Mouse (Mus musculus) MEL (cell line): ENCODE results near the gene Mgam. TPM values are rescaled to one million over a fixed set of nuclear protein-coding genes. Genes with fewer than 3 reads are reported as not detected.
"Not testable (repeated sequence)": the region's sequence is repeated elsewhere in the genome, so short reads cannot be mapped to it uniquely, and the experiment has no call there.

ENCODE experiments used
- DNase-seq: peaks from one replicate; pipeline ENCODE4 v3.0.0; 2011; ENCODE audit warnings: low read depth, low spot score
- H3K27ac ChIP-seq: 2 replicates; pipeline ENCODE4 v1.5.1; 2012; ENCODE audit warnings: low read depth, mild to moderate bottlenecking, control low read depth, low read length, moderate library complexity; ENCODE audit not compliant: control insufficient read depth
- H3K27me3 ChIP-seq, 2 experiments: fragments of 150-350 bp in 1 of 2; sonication (generic) in 1 of 2; 2 replicates each; pipeline ENCODE4 v1.6.1; 2012; ENCODE audit warnings: low read length in 2 of 2, mild to moderate bottlenecking in 2 of 2, improper control_type of control experiment in 1 of 2, moderate library complexity in 1 of 2; ENCODE audit not compliant: insufficient read depth in 2 of 2, control insufficient read depth in 1 of 2
- H3K36me3 ChIP-seq, 2 experiments: 2 replicates each; pipeline ENCODE4 v1.6.1; 2012 to 2014; ENCODE audit warnings: low read length in 2 of 2, improper control_type of control experiment in 1 of 2, inconsistent platforms in 1 of 2, mild to moderate bottlenecking in 1 of 2; ENCODE audit not compliant: insufficient read depth in 2 of 2, control insufficient read depth in 1 of 2
- H3K4me1 ChIP-seq, 2 experiments: fragments of 150-350 bp in 1 of 2; sonication (generic) in 1 of 2; 2 replicates each; pipeline ENCODE4 v1.6.1; 2012; ENCODE audit warnings: low read length in 2 of 2, improper control_type of control experiment in 1 of 2, mild to moderate bottlenecking in 1 of 2; ENCODE audit not compliant: insufficient read depth in 2 of 2, control insufficient read depth in 1 of 2
- H3K4me3 ChIP-seq, 2 experiments: fragments of 150-350 bp in 1 of 2; sonication (generic) in 1 of 2; 2 replicates each; pipeline ENCODE4 v1.5.1; 2012; ENCODE audit warnings: low read depth in 2 of 2, low read length in 2 of 2, mild to moderate bottlenecking in 2 of 2, moderate library complexity in 2 of 2, control low read depth in 1 of 2, improper control_type of control experiment in 1 of 2; ENCODE audit not compliant: control insufficient read depth in 1 of 2, insufficient read depth in 1 of 2
- H3K79me2 ChIP-seq: 2 replicates; pipeline ENCODE4 v1.6.1; 2012; ENCODE audit warnings: mild to moderate bottlenecking, low read length, moderate library complexity; ENCODE audit not compliant: control insufficient read depth, poor library complexity, insufficient read depth
- H3K9ac ChIP-seq: 2 replicates; pipeline ENCODE4 v1.6.1; 2012; ENCODE audit warnings: low read depth, mild to moderate bottlenecking, control low read depth, low read length, moderate library complexity; ENCODE audit not compliant: control insufficient read depth, poor library complexity, severe bottlenecking
- H3K9me3 ChIP-seq: fragments of 150-350 bp; sonication (generic); replicated peaks from 2 replicates; pipeline ENCODE4 v1.6.1; 2012; ENCODE audit warnings: mild to moderate bottlenecking, low read length, improper control_type of control experiment, moderate library complexity; ENCODE audit not compliant: insufficient read depth
- CHD1 ChIP-seq: IDR thresholded peaks from 2 replicates; pipeline ENCODE4 v1.6.1; 2012; ENCODE audit warnings: low read depth, mild to moderate bottlenecking, inconsistent platforms, low read length, improper control_type of control experiment
- CTCF ChIP-seq, 3 experiments: IDR thresholded peaks in 2 of 3; conservative IDR thresholded peaks in 1 of 3; 2 replicates each; pipeline ENCODE4 v1.5.1; 2011 to 2012; ENCODE audit warnings: low read length in 3 of 3, low read depth in 2 of 3, mild to moderate bottlenecking in 2 of 3, improper control_type of control experiment in 1 of 3, inconsistent platforms in 1 of 3, mixed read lengths in 1 of 3, moderate library complexity in 1 of 3; ENCODE audit not compliant: control insufficient read depth in 1 of 3, insufficient read depth in 1 of 3, poor library complexity in 1 of 3, severe bottlenecking in 1 of 3
- HCFC1 ChIP-seq: IDR thresholded peaks from 2 replicates; pipeline ENCODE4 v1.6.1; 2012; ENCODE audit warnings: low read depth, mild to moderate bottlenecking, inconsistent platforms, low read length, improper control_type of control experiment, moderate library complexity
- JUND ChIP-seq: IDR thresholded peaks from 2 replicates; pipeline ENCODE4 v1.6.1; 2011; ENCODE audit warnings: low read depth, mild to moderate bottlenecking, improper control_type of control experiment, low read length
- MEF2A ChIP-seq: IDR thresholded peaks from 2 replicates; pipeline ENCODE4 v1.6.1; 2014; ENCODE audit warnings: low read depth, mild to moderate bottlenecking, inconsistent platforms, low read length, improper control_type of control experiment; ENCODE audit not compliant: poor library complexity, insufficient replicate concordance, severe bottlenecking; ENCODE audit errors: extremely low read depth
- RAD21 ChIP-seq: IDR thresholded peaks from 2 replicates; pipeline ENCODE4 v1.6.1; 2011; ENCODE audit warnings: mild to moderate bottlenecking, low read depth, low read length, improper control_type of control experiment
- SMC3 ChIP-seq: IDR thresholded peaks from 2 replicates; pipeline ENCODE4 v1.6.1; 2011; ENCODE audit warnings: low read depth, low read length, improper control_type of control experiment
- TAL1 ChIP-seq: IDR thresholded peaks from 2 replicates; pipeline ENCODE4 v1.6.1; 2012; ENCODE audit warnings: mild to moderate bottlenecking, inconsistent platforms, low read length, moderate library complexity, mixed read lengths
- ZC3H11A ChIP-seq: IDR thresholded peaks from 2 replicates; pipeline ENCODE4 v1.6.1; 2012; ENCODE audit warnings: low read depth, mild to moderate bottlenecking, inconsistent platforms, low read length, improper control_type of control experiment
- polyA plus RNA-seq, 2 experiments: library from polyadenylated mRNA; stranded (reverse) in 1 of 2; unstranded in 1 of 2; fragments of >175 nt in 1 of 2; fragments of >200 nt in 1 of 2; gene quantifications; 2 replicates each; pipeline versions ENCODE4 v1.2.1 to v1.2.4; 2012; ENCODE audit warnings: low replicate concordance in 2 of 2, low read depth in 1 of 2; ENCODE audit not compliant: insufficient read length in 2 of 2, insufficient read depth in 1 of 2, missing spikeins in 1 of 2
- total RNA-seq: library from RNA; depleted of rRNA; stranded (reverse); fragments of 300-350 nt; gene quantifications from 2 replicates; pipeline ENCODE4 v1.2.3, GENCODE M21; 2012

The Mgam gene
- total and polyA plus RNA-seq, 3 experiments: not detected

- Histone ChIP-seq H3K4me3 (no peak overlapping the region), H3K27ac (no peak overlapping the region), H3K79me2 (no peaks in the 10 kb centered on the region), H3K36me3 (no peaks in the 10 kb centered on the region), H3K27me3 (no peaks in the 10 kb centered on the region), H3K4me1 (no peaks in the 10 kb centered on the region), H3K9me3 (no peaks in the 10 kb centered on the region), H3K9ac (no peak overlapping the region)
- TF ChIP-seq RAD21 (no peak), CHD1 (no peak), HCFC1 (no peak), JUND (no peak)
- DNase-seq: no peak
Measured at GRCm38 (mm10) chr6:40660930-40661329, 32.3 kb downstream of the Mgam start.

- peak; percentile 71 for DNase-seq
- TF ChIP-seq ZC3H11A: peak; percentile 59; the same call in 1 of the 2 replicates
- TF ChIP-seq TAL1: no peak
- TF ChIP-seq HCFC1: no peak
- peak; percentile 79 for TF ChIP-seq SMC3
- TF ChIP-seq MEF2A: no peak
- TF ChIP-seq RAD21: peak; percentile 82
- peak; percentile 31 to 87 (median 48) for TF ChIP-seq CTCF (IDR thresholded peaks at IDR 0.05 in 2 of 3, conservative IDR thresholded peaks at IDR 0.05 in 1 of 3; ENCODE audit: control insufficient read depth in 1 of 3, insufficient read depth in 1 of 3, low read depth in 2 of 3, low read length in 3 of 3, poor library complexity in 1 of 3, severe bottlenecking in 1 of 3)
- Histone ChIP-seq H3K4me1 (no peaks in the 10 kb centered on the region), H3K9ac (no peak overlapping the region), H3K9me3 (no peaks in the 10 kb centered on the region), H3K4me3 (no peak overlapping the region), H3K36me3 (no peaks in the 10 kb centered on the region), H3K27ac (no peak overlapping the region), H3K79me2 (no peaks in the 10 kb centered on the region), H3K27me3 (no peaks in the 10 kb centered on the region)
Measured at GRCm38 (mm10) chr6:40689180-40689579, 60.5 kb downstream of the Mgam start.

GRCm38 (mm10) chr6:40692007-40692406 lies 63.4 kb downstream of the Mgam start:
- H3K9ac ChIP-seq, DNase-seq, H3K36me3 ChIP-seq, H3K27ac ChIP-seq, H3K4me3 ChIP-seq, H3K27me3 ChIP-seq, H3K4me1 ChIP-seq, H3K9me3 ChIP-seq, H3K79me2 ChIP-seq: not testable (repeated sequence)

- H3K36me3 ChIP-seq, H3K9me3 ChIP-seq, H3K27me3 ChIP-seq, H3K79me2 ChIP-seq, H3K27ac ChIP-seq, H3K9ac ChIP-seq, DNase-seq, H3K4me1 ChIP-seq, H3K4me3 ChIP-seq: not testable (repeated sequence)
Measured at GRCm38 (mm10) chr6:40713494-40713893, 84.9 kb downstream of the Mgam start.
